Comparison of ENCODE assay signal across 18 mouse cellular contexts in the genomic region with DNA sequence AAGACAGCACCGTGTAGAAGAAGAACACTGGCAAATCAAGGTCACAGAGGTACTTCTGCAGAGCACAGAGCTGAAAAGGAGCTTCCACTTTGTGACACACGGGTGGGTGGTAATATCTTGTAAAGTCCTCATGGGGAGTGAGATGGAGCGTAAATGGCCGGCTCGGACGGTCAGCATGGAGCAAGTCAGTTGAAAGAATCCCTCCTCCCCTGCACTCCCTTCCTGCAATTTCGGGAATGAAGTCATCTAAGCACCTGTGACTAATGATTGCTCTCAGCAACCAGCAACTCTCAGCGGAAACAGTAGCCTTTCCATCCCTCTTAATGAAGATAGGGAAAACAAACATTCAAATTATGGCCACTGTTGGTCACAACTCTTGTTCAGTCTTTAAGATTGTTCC. TPM values are rescaled to one million over a fixed set of nuclear protein-coding genes. Genes with fewer than 3 reads are reported as not detected.
A peak's percentile ranks its signal among the peaks of the same experiment; 100 is the strongest.
DNase-seq lines count a peak whose midpoint lies in the region; ATAC-seq and TF ChIP-seq lines count a peak whose summit lies in the region.
"Had no signal": no experiment of that assay in that cellular context is flagged by ENCODE, and none has a peak within 500 bp of the region (broad histone marks: within the 10 kb centered on the region; RNA-seq: fewer than 3 reads in every experiment).

No protein-coding gene starts in this region.

- CTCF ChIA-PET in Patski (lab: Charles Lee): interaction anchor here (1.0 kb wide), 1 partner anchor 154 kb away, joined by 3 read pairs; no protein-coding TSS in a partner anchor

- peak overlapping the region; percentile 53 for H3K27ac ChIP-seq in forebrain, embryonic 15.5 days (replicated peaks)
- H3K27ac ChIP-seq in forebrain, embryonic 16.5 days (ENCODE audit: low read length): no peak overlapping the region
- no peak overlapping the region for H3K27ac ChIP-seq in kidney, embryonic 16.5 days (ENCODE audit: low read length)
- no peak overlapping the region for H3K27ac ChIP-seq in kidney, adult 2 months (ENCODE audit: insufficient read depth, low read depth, low read length)
- no peak overlapping the region for H3K27ac ChIP-seq in embryonic facial prominence, embryonic 10.5 days (replicated peaks)
- H3K27ac ChIP-seq: embryonic facial prominence, embryonic 12.5 days; heart, embryonic 13.5 days; limb, embryonic 15.5 days; liver, embryonic 15.5 days had no signal

- no peak for ATAC-seq in forebrain, embryonic 15.5 days (replicated peaks)
- no peak for ATAC-seq in forebrain, embryonic 16.5 days
- ATAC-seq in kidney, embryonic 16.5 days (ENCODE audit: low FRiP score, low TSS enrichment): 0 out of 2 replicates have a peak, but pooled peaks have one; percentile 31
- ATAC-seq in Patski: peak; percentile 85
- ATAC-seq: inflammation-experienced regulatory T-cells, adult 6 months; lung, postnatal 0 days had no signal

- no peak for TF ChIP-seq CTCF in kidney, adult 2 months (conservative IDR thresholded peaks at IDR 0.05; ENCODE audit: insufficient read depth, insufficient read length, low read depth, low read length)
- no peak for TF ChIP-seq CTCF in Patski (IDR thresholded peaks at IDR 0.05)

- WGBS in forebrain, embryonic 15.5 days: 43% methylated on average over 8 of the region's 8 CpGs
- 44% methylated on average over 8 of the region's 8 CpGs for WGBS in forebrain, embryonic 16.5 days
- WGBS in kidney, embryonic 16.5 days: 15% methylated on average over 8 of the region's 8 CpGs
- WGBS in kidney, adult 2 months: 32% methylated on average over 8 of the region's 8 CpGs
- 49% methylated on average over 8 of the region's 8 CpGs for WGBS in embryonic facial prominence, embryonic 10.5 days

- POLR2A ChIA-PET in Patski (lab: Charles Lee): no interaction called here

- no peaks in the 10 kb centered on the region for H3K36me3 ChIP-seq in forebrain, embryonic 15.5 days
- no peaks in the 10 kb centered on the region for H3K36me3 ChIP-seq in forebrain, embryonic 16.5 days (ENCODE audit: control insufficient read depth, insufficient read depth)
- no peaks in the 10 kb centered on the region for H3K36me3 ChIP-seq in kidney, embryonic 16.5 days (ENCODE audit: insufficient read depth, low read length)
- H3K36me3 ChIP-seq in kidney, adult 2 months (ENCODE audit: control insufficient read depth, insufficient read depth, low read length): no peaks in the 10 kb centered on the region
- H3K36me3 ChIP-seq in embryonic facial prominence, embryonic 10.5 days (replicated peaks): no peaks in the 10 kb centered on the region
- H3K36me3 ChIP-seq: embryonic facial prominence, embryonic 12.5 days; heart, embryonic 13.5 days; limb, embryonic 15.5 days; liver, embryonic 15.5 days had no signal

- no peaks in the 10 kb centered on the region for H3K9me3 ChIP-seq in forebrain, embryonic 15.5 days
- H3K9me3 ChIP-seq in forebrain, embryonic 16.5 days (ENCODE audit: control insufficient read depth, low read length): no peaks in the 10 kb centered on the region
- no peaks in the 10 kb centered on the region for H3K9me3 ChIP-seq in kidney, embryonic 16.5 days (ENCODE audit: low read length)
- H3K9me3 ChIP-seq in embryonic facial prominence, embryonic 10.5 days: no peaks in the 10 kb centered on the region
- H3K9me3 ChIP-seq: embryonic facial prominence, embryonic 12.5 days; heart, embryonic 13.5 days; limb, embryonic 15.5 days; liver, embryonic 15.5 days had no signal

- H3K4me1 ChIP-seq in forebrain, embryonic 15.5 days: peaks cover 64% of the 10 kb centered on the region
- H3K4me1 ChIP-seq in forebrain, embryonic 16.5 days (replicated peaks; ENCODE audit: control insufficient read depth, insufficient read depth, low read length): peaks cover 44% of the 10 kb centered on the region
- peaks cover 11% of the 10 kb centered on the region; the same call in 1 of the 2 replicates for H3K4me1 ChIP-seq in kidney, embryonic 16.5 days (ENCODE audit: insufficient read depth, low read length)
- no peaks in the 10 kb centered on the region for H3K4me1 ChIP-seq in kidney, adult 2 months (ENCODE audit: control insufficient read depth, insufficient read depth, low read length)
- peaks cover 32% of the 10 kb centered on the region for H3K4me1 ChIP-seq in embryonic facial prominence, embryonic 10.5 days
- H3K4me1 ChIP-seq: liver, embryonic 15.5 days had no signal

- no peak overlapping the region for H3K4me3 ChIP-seq in forebrain, embryonic 15.5 days
- no peak overlapping the region for H3K4me3 ChIP-seq in forebrain, embryonic 16.5 days (replicated peaks; ENCODE audit: low read length)
- H3K4me3 ChIP-seq in kidney, embryonic 16.5 days (ENCODE audit: low read length): no peak overlapping the region
- H3K4me3 ChIP-seq in kidney, adult 2 months (ENCODE audit: insufficient read depth, low read depth, low read length): no peak overlapping the region
- no peak overlapping the region for H3K4me3 ChIP-seq in embryonic facial prominence, embryonic 10.5 days
- H3K4me3 ChIP-seq: embryonic facial prominence, embryonic 12.5 days; erythroblast, embryonic 14.5 days; heart, embryonic 13.5 days; limb, embryonic 15.5 days; liver, embryonic 15.5 days had no signal

- H3K9ac ChIP-seq in forebrain, embryonic 15.5 days (replicated peaks): no peak overlapping the region
- no peak overlapping the region for H3K9ac ChIP-seq in forebrain, embryonic 16.5 days (replicated peaks; ENCODE audit: low read depth, low read length)
- no peak overlapping the region for H3K9ac ChIP-seq in kidney, embryonic 16.5 days (replicated peaks; ENCODE audit: low read length)
- H3K9ac ChIP-seq: embryonic facial prominence, embryonic 12.5 days; heart, embryonic 13.5 days; limb, embryonic 15.5 days; liver, embryonic 15.5 days had no signal

- in situ Hi-C loops in Patski (cut with MboI; ENCODE audit: low pct_unique_long_range_greater_than_20kb): no loop called here

- TF ChIP-seq POLR2A in kidney, adult 2 months (IDR thresholded peaks at IDR 0.05; ENCODE audit: low read depth, low read length): no peak

- no peaks in the 10 kb centered on the region for H3K27me3 ChIP-seq in forebrain, embryonic 15.5 days
- no peaks in the 10 kb centered on the region for H3K27me3 ChIP-seq in forebrain, embryonic 16.5 days (replicated peaks; ENCODE audit: control insufficient read depth, insufficient read depth, low read length)
- no peaks in the 10 kb centered on the region for H3K27me3 ChIP-seq in kidney, embryonic 16.5 days (ENCODE audit: insufficient read depth, low read length)
- no peaks in the 10 kb centered on the region; the same call in 1 of the 2 replicates for H3K27me3 ChIP-seq in kidney, adult 2 months (replicated peaks; ENCODE audit: control insufficient read depth, insufficient read depth, low read length)
- H3K27me3 ChIP-seq in Patski: no peaks in the 10 kb centered on the region
- no peaks in the 10 kb centered on the region for H3K27me3 ChIP-seq in embryonic facial prominence, embryonic 10.5 days (replicated peaks; ENCODE audit: low read depth, poor library complexity, severe bottlenecking)
- H3K27me3 ChIP-seq: embryonic facial prominence, embryonic 12.5 days; heart, embryonic 13.5 days; limb, embryonic 15.5 days; liver, embryonic 15.5 days had no signal

- no peak overlapping the region for H3K4me2 ChIP-seq in forebrain, embryonic 15.5 days (replicated peaks)
- no peak overlapping the region for H3K4me2 ChIP-seq in forebrain, embryonic 16.5 days (ENCODE audit: low read length)
- no peak overlapping the region for H3K4me2 ChIP-seq in kidney, embryonic 16.5 days (replicated peaks; ENCODE audit: low read depth, low read length)
- H3K4me2 ChIP-seq: embryonic facial prominence, embryonic 12.5 days; heart, embryonic 13.5 days; limb, embryonic 15.5 days; liver, embryonic 15.5 days had no signal

- no peak for DNase-seq in kidney, adult 2 months
- DNase-seq in Patski (ENCODE audit: low read depth, low spot score): peak; percentile 28
- DNase-seq in embryonic facial prominence, embryonic 10.5 days (ENCODE audit: low spot score): peak; percentile 7
- no peak for DNase-seq in urinary bladder, adult 18-20 months (ENCODE audit: low spot score in 2 of 2)
- DNase-seq: adrenal gland, adult 8-10 months; gastrocnemius, postnatal 10 days; heart, adult 18-20 months; kidney, postnatal 10 days had no signal

RNA-seq across cellular contexts. Expression of gene Kif5c, which starts 40.9 kb away (rescaled TPM):
- 171 and 172 TPM in 2 replicates for polyA plus RNA-seq in forebrain, embryonic 15.5 days (2015; fragmentation: Nextera tagmentation; extraction: Ambion mirVana)
- polyA plus RNA-seq in forebrain, embryonic 16.5 days (2015; fragmentation: Nextera tagmentation; extraction: Ambion mirVana): 173 and 180 TPM in 2 replicates
- polyA plus RNA-seq in kidney, embryonic 16.5 days (2015; fragmentation: Nextera tagmentation; extraction: Ambion mirVana): 5.0 and 5.4 TPM in 2 replicates
- 0.45 and 0.58 TPM in 2 replicates for polyA plus RNA-seq in kidney, adult 2 months (2012; rRNA removed)
- polyA plus RNA-seq in Patski (2021): 10.6 TPM
- polyA plus RNA-seq in embryonic facial prominence, embryonic 10.5 days (2016; fragmentation: Nextera tagmentation; extraction: Ambion mirVana): 30.4 and 30.8 TPM in 2 replicates
- polyA plus RNA-seq: erythroblast, embryonic 14.5 days had no signal

Comparison
In these comparisons a context has a peak if more than half of its experiments do, and no peak if none do; other contexts are left out.
1. ATAC-seq: peak in kidney, embryonic 16.5 days (single experiment) and Patski (single experiment); none in forebrain, embryonic 15.5 days (single experiment) and forebrain, embryonic 16.5 days (single experiment).
2. DNase-seq: peak in Patski (single experiment) and embryonic facial prominence, embryonic 10.5 days (single experiment); none in kidney, adult 2 months (single experiment) and urinary bladder, adult 18-20 months (0 of 2).